Mouse (Mus musculus) erythroblast, embryonic 14.5 days (primary cell): ENCODE data around the gene Erbb2.

Experiments
- GATA1 ChIP-seq: IDR thresholded peaks from 2 replicates; pipeline ENCODE4 v1.6.1; 2012; ENCODE audit warnings: low read length, inconsistent platforms, mixed read lengths
- TAL1 ChIP-seq: IDR thresholded peaks from 3 replicates; pipeline ENCODE4 v1.6.1; 2012; ENCODE audit warnings: low read length, inconsistent platforms, mixed read lengths

DNA sequence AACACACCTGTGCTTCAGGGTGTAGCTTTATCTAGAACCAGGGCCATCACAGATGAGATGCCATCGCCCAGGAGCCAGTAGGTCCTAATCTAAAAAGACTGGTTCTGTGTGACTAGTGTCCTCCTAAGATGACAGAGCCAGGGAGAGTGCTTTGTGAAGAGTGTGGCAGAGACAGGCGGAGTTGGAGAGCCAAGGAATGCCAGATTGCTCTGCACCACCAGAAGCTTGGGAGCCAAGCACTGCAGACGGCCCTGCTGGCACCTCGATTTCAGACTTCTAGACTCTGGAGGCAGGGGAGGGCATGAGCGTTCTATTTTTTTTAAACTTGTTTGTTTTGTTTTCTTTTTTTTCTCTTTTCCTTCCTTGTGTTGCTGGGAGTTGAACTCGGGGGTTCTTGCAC lies 42.9 kb upstream of the Erbb2 start:
- no peak for TF ChIP-seq GATA1
- TF ChIP-seq TAL1 = no peak
